Mouse (Mus musculus) forebrain, embryonic 12.5 days (tissue): ENCODE data around the gene Cfl2. TPM values are rescaled to one million over a fixed set of nuclear protein-coding genes. Genes with fewer than 3 reads are reported as not detected.
"Not testable (repeated sequence)": the region's sequence is repeated elsewhere in the genome, so short reads cannot be mapped to it uniquely, and the experiment has no call there.

Experiments used
- ATAC-seq: fragments of 200-750 bp; cut with Nextera tagmentation; 2 replicates; pipeline ENCODE4 v1.8.0; 2017; ENCODE audit warnings: moderate TSS enrichment; ENCODE audit not compliant: low FRiP score
- H3K27ac ChIP-seq: fragments of 300-500 bp; sonication (generic); 2 replicates; pipeline ENCODE4 v1.5.1; 2016; ENCODE audit warnings: mild to moderate bottlenecking
- H3K27me3 ChIP-seq: fragments of 300-500 bp; sonication (generic); 2 replicates; pipeline ENCODE4 v1.6.1; 2016; ENCODE audit warnings: mild to moderate bottlenecking
- H3K36me3 ChIP-seq: fragments of 300-500 bp; sonication (generic); replicated peaks from 2 replicates; pipeline ENCODE4 v1.6.1; 2016; ENCODE audit warnings: mild to moderate bottlenecking
- H3K4me1 ChIP-seq: fragments of 300-500 bp; sonication (generic); 2 replicates; pipeline ENCODE4 v1.6.1; 2016
- H3K4me2 ChIP-seq: fragments of 300-500 bp; sonication (generic); 2 replicates; pipeline ENCODE4 v1.6.1; 2016; ENCODE audit warnings: mild to moderate bottlenecking, moderate library complexity
- H3K4me3 ChIP-seq: fragments of 300-500 bp; sonication (generic); replicated peaks from 2 replicates; pipeline ENCODE4 v1.5.1; 2016; ENCODE audit warnings: mild to moderate bottlenecking
- H3K9ac ChIP-seq: fragments of 300-500 bp; sonication (generic); 2 replicates; pipeline ENCODE4 v1.6.1; 2016; ENCODE audit warnings: mild to moderate bottlenecking
- H3K9me3 ChIP-seq: fragments of 300-500 bp; sonication (generic); 2 replicates; pipeline ENCODE4 v1.6.1; 2016
- WGBS: fragments of 180-500 bp; shearing (Covaris S2); methylation state at CpG from one replicate; pipeline ENCODE4 v1.1.7; 2016; 5-methylcytosine and 5-hydroxymethylcytosine counted together
- polyA plus RNA-seq: library from polyadenylated mRNA; unstranded; fragments of >200 nt; fragmentation: Nextera tagmentation; extraction: Ambion mirVana; gene quantifications from 2 replicates; pipeline ENCODE4 v1.2.1, GENCODE M21; 2016

Cfl2 gene
- polyA plus RNA-seq, 1 experiment from 2014 or later = 263 TPM

DNA sequence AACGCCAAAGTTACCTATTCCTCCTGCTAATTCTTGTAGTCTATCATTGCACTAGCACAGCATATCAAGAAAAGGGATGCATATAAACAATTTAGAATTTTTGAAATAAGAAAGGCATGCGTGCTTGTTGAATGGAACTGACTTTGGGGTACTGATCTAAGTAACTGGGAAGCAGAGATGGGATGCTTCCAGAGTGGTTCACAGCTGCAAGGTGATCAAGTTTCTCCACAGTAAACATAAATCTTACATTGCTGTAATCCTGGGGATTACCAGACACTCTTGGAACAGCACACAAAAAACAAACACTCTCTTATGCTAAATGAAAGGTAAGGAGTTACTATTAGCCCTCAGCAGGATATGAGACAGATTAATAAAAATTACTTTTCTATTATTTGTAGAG lies 12.1 kb downstream of the Cfl2 start:
- Histone ChIP-seq H3K4me3 (no peak overlapping the region), H3K27ac (no peak overlapping the region), H3K36me3 (peaks cover 7% of the 10 kb centered on the region; the same call in 1 of the 2 replicates), H3K4me1 (no peaks in the 10 kb centered on the region), H3K9me3 (no peaks in the 10 kb centered on the region), H3K9ac (no peak overlapping the region), H3K27me3 (no peaks in the 10 kb centered on the region), H3K4me2 (no peak overlapping the region)
- WGBS = 90% methylated on average over 2 of the region's 2 CpGs
- no peak for ATAC-seq

- ATAC-seq = no peak
- no peak overlapping the region for H3K4me2 ChIP-seq
- H3K4me1 ChIP-seq = no peaks in the 10 kb centered on the region
- no peaks in the 10 kb centered on the region for H3K36me3 ChIP-seq
- H3K9me3 ChIP-seq = no peaks in the 10 kb centered on the region
- H3K4me3 ChIP-seq = no peak overlapping the region
- H3K27ac ChIP-seq = no peak overlapping the region
- no peaks in the 10 kb centered on the region for H3K27me3 ChIP-seq
- no peak overlapping the region for H3K9ac ChIP-seq
These were observed 18.3 kb downstream of the Cfl2 start for GRCm38 (mm10) chr12:54844415-54844814.

DNA sequence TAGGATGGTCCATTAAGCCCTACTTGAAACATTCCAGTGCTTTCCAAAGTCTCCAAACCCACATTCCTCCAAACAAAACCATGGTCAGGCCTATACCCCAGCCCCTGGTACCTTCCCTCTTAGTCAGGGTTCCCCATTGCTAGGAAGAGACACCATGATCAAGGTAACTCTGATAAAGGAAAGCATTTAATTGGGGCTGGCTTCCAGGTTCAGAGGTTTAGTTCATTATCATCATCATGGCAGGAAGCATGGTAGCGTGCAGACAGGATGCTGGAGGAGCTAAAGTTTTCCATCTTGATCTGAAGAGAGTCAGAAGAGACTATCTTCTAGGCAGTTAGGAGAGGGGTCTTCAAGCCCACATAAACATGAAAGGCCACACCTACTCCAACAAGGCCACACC lies 21.1 kb downstream of the Cfl2 start:
- WGBS = 88% methylated on average over 1 of the region's 1 CpGs
- no peaks in the 10 kb centered on the region for H3K9me3 ChIP-seq
- no peak overlapping the region for H3K27ac ChIP-seq
- H3K4me3 ChIP-seq = no peak overlapping the region
- H3K36me3 ChIP-seq = no peaks in the 10 kb centered on the region
- H3K27me3 ChIP-seq = no peaks in the 10 kb centered on the region
- H3K4me2 ChIP-seq = no peak overlapping the region
- H3K9ac ChIP-seq = no peak overlapping the region
- H3K4me1 ChIP-seq = no peaks in the 10 kb centered on the region
- ATAC-seq = no peak

- no peak overlapping the region for H3K27ac ChIP-seq
- no peak for ATAC-seq
- no peaks in the 10 kb centered on the region for H3K36me3 ChIP-seq
- no peaks in the 10 kb centered on the region for H3K27me3 ChIP-seq
- WGBS = 84% methylated on average over 2 of the region's 2 CpGs
- peaks cover 6% of the 10 kb centered on the region for H3K4me1 ChIP-seq
- no peak overlapping the region for H3K9ac ChIP-seq
- H3K9me3 ChIP-seq = no peaks in the 10 kb centered on the region
- no peak overlapping the region for H3K4me2 ChIP-seq
- H3K4me3 ChIP-seq = no peak overlapping the region
These were observed 22.9 kb downstream of the Cfl2 start for GRCm38 (mm10) chr12:54839815-54840214.

DNA sequence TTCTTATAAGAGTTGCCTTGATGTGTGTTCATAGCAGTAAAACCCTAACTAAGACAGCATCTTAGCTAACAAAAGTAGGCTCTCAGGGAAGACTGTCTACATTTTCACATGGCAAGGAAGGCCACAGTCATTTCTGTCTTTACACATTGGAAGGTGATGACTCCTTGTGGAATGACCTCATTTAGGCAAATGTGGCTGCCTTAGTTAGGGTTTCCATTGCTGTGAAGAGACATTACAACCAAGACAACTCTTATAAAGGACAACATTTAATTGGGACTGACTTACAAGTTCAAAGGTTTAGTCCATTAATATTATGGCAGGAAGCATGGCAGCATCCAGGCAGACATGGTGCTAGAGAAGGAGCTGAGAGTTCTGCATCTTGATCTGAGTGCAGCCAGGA lies 23.7 kb downstream of the Cfl2 start:
- Histone ChIP-seq H3K36me3 (no peaks in the 10 kb centered on the region), H3K27ac (no peak overlapping the region), H3K9me3 (no peaks in the 10 kb centered on the region), H3K4me2 (no peak overlapping the region), H3K4me1 (peaks cover 7% of the 10 kb centered on the region), H3K9ac (no peak overlapping the region), H3K4me3 (no peak overlapping the region), H3K27me3 (no peaks in the 10 kb centered on the region)
- no peak for ATAC-seq

DNA sequence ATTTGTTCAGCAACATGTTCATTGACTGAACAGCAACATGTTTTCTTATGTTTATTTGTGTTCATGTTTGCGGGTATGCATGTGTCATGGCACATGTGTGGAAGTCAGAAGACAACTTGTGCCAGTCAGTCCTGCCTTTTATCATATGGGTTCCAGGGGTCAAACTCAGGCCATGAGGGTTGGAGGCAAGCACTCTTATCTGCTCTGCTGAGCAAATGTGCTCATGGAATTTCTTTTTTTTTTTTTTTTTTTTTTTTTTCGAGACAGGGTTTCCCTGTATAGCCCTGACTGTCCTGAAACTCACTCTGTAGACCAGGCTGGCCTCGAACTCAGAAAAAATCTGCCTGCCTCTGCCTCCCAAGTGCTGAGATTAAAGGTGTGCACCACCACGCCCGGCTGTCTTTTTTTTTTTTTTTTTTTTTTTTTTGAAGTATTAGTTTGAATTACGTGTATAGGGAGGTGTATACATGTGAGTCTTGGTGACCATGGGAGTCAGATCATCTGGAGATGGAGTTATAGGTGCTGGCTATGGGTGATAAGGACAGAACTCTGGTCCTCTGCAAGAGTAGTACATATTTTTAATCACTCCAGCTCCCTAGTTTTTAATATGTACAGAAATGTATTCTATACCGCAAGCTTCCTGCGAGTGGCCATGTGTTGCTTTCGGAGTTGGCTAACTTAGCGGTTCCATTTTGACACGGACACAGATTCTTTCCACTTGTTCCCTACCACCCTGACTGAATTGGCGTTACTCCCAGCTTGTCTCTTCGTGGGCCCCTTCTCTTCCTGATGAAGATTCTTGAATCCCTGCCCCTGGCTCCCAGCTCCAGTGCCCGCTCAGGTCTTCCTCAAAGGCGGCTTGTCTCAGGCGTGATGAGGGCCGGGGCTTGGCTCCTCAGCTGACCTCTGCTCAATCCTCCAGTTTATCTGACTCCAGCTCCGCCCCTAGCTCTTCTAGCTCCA lies 26.8 kb downstream of the Cfl2 start:
- Histone ChIP-seq H3K9me3 (no peaks in the 10 kb centered on the region), H3K4me1 (peaks cover 7% of the 10 kb centered on the region), H3K4me2 (no peak overlapping the region), H3K9ac (no peak overlapping the region), H3K4me3 (no peak overlapping the region), H3K36me3 (no peaks in the 10 kb centered on the region), H3K27ac (no peak overlapping the region), H3K27me3 (no peaks in the 10 kb centered on the region)
- no peak for ATAC-seq
- WGBS = 81% methylated on average over 17 of the region's 18 CpGs

GRCm38 (mm10) chr12:54834925-54835447 lies 27.7 kb downstream of the Cfl2 start:
- Histone ChIP-seq H3K27me3 (no peaks in the 10 kb centered on the region), H3K36me3 (no peaks in the 10 kb centered on the region), H3K4me1 (peaks cover 7% of the 10 kb centered on the region), H3K27ac (no peak overlapping the region), H3K4me2 (peak overlapping the region; percentile 32), H3K9me3 (no peaks in the 10 kb centered on the region), H3K4me3 (peak overlapping the region; percentile 12), H3K9ac (no peak overlapping the region; the same call in 1 of the 2 replicates)
- ATAC-seq = peak; percentile 68
- WGBS = 23% methylated on average over 11 of the region's 11 CpGs

- Histone ChIP-seq H3K4me3 (no peak overlapping the region), H3K27me3 (no peaks in the 10 kb centered on the region), H3K9ac (no peak overlapping the region), H3K4me1 (peaks cover 7% of the 10 kb centered on the region), H3K9me3 (no peaks in the 10 kb centered on the region), H3K27ac (no peak overlapping the region), H3K36me3 (no peaks in the 10 kb centered on the region), H3K4me2 (no peak overlapping the region)
- ATAC-seq = no peak
- 72% methylated on average over 9 of the region's 9 CpGs for WGBS
These were observed 28.7 kb downstream of the Cfl2 start for GRCm38 (mm10) chr12:54833856-54834399.

DNA sequence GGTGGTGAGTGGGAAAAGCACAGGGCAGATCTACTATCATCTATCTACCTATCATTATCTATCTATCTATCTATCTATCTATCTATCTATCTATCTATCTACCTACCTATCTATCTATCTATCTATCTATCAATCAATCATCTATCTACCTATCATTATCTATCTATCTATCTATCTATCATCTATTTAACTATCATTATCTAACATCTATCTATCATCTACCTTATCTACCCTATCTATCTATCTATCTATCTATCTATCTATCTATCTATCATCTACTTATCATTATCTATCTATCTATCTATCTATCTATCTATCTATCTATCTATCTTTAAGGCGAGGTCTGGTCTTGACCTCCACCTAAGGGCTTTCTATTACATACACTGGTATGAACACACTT lies 30.8 kb downstream of the Cfl2 start:
- WGBS = 76% methylated on average over 1 of the region's 1 CpGs
- H3K9me3 ChIP-seq, H3K9ac ChIP-seq, H3K27ac ChIP-seq, H3K4me1 ChIP-seq, ATAC-seq, H3K4me3 ChIP-seq, H3K36me3 ChIP-seq, H3K4me2 ChIP-seq, H3K27me3 ChIP-seq: not testable (repeated sequence)

GRCm38 (mm10) chr12:54830574-54830973 lies 32.1 kb downstream of the Cfl2 start:
- no peaks in the 10 kb centered on the region for H3K36me3 ChIP-seq
- WGBS = 16% methylated on average over 6 of the region's 6 CpGs
- ATAC-seq = peak; percentile 85
- no peak overlapping the region for H3K4me2 ChIP-seq
- no peaks in the 10 kb centered on the region for H3K27me3 ChIP-seq
- H3K9me3 ChIP-seq = no peaks in the 10 kb centered on the region
- H3K9ac ChIP-seq = no peak overlapping the region
- H3K4me3 ChIP-seq = no peak overlapping the region
- H3K4me1 ChIP-seq = peaks cover 7% of the 10 kb centered on the region
- H3K27ac ChIP-seq = no peak overlapping the region

DNA sequence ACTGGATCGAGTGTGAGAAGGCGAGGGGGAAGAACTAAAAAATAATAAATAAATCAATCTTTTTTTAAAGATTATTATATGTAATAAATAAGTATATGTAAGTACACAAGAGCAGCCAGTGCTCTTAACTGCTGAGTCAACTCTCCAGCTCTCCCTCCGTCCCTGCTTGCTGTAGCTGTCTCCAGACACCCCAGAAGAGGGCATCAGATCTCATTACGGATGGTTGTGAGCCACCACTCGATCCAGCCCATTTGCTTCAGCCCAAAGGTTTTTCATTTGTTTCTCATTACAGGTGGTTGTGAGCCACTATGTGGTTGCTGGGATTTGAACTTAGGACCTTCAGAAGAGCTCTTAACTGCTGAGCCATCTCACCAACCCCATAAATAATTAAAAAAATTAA lies 32.8 kb downstream of the Cfl2 start:
- H3K27me3 ChIP-seq = no peaks in the 10 kb centered on the region
- WGBS = 63% methylated on average over 5 of the region's 5 CpGs
- no peak for ATAC-seq
- no peak overlapping the region for H3K4me3 ChIP-seq
- H3K27ac ChIP-seq = no peak overlapping the region
- no peaks in the 10 kb centered on the region for H3K36me3 ChIP-seq
- no peaks in the 10 kb centered on the region for H3K9me3 ChIP-seq
- H3K4me2 ChIP-seq = no peak overlapping the region
- H3K9ac ChIP-seq = no peak overlapping the region
- H3K4me1 ChIP-seq = peaks cover 2% of the 10 kb centered on the region

DNA sequence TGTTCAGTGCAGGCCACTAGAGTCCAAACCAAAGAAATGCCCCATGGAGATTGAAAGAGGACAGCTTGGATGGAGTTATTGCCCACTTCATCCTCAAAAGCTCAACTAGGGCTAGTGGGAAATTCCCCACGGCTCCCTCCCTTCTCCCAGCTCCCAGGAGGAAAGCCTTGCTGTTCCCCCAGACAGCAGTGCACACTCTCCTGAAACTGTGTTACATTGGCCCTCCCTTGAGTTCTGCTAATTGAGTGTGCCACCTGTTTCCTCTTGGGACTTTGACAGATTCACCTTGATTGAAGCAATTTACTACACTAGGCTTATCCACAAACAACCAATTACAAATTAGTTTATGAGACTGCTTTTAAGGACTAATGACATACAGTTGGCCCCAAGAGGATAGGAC lies 34.6 kb downstream of the Cfl2 start:
- ATAC-seq = no peak
- WGBS = 67% methylated on average over 1 of the region's 1 CpGs
- no peaks in the 10 kb centered on the region for H3K27me3 ChIP-seq
- H3K4me2 ChIP-seq = no peak overlapping the region
- H3K27ac ChIP-seq = no peak overlapping the region
- H3K36me3 ChIP-seq = no peaks in the 10 kb centered on the region
- no peak overlapping the region for H3K9ac ChIP-seq
- no peaks in the 10 kb centered on the region; the same call in 1 of the 2 replicates for H3K4me1 ChIP-seq
- no peak overlapping the region for H3K4me3 ChIP-seq
- H3K9me3 ChIP-seq = no peaks in the 10 kb centered on the region

GRCm38 (mm10) chr12:54825202-54825601 lies 37.5 kb downstream of the Cfl2 start:
- Histone ChIP-seq H3K4me3 (no peak overlapping the region), H3K4me2 (no peak overlapping the region), H3K9me3 (no peaks in the 10 kb centered on the region), H3K27me3 (no peaks in the 10 kb centered on the region), H3K27ac (no peak overlapping the region), H3K4me1 (no peaks in the 10 kb centered on the region; the same call in 1 of the 2 replicates), H3K36me3 (no peaks in the 10 kb centered on the region), H3K9ac (no peak overlapping the region)
- ATAC-seq = no peak
- WGBS = 95% methylated on average over 3 of the region's 3 CpGs
